Mouse (Mus musculus): ENCODE measurements around the gene Frmd6. TPM values are rescaled to one million over a fixed set of nuclear protein-coding genes. Genes with fewer than 3 reads are reported as not detected.

Frmd6 gene
- polyA plus RNA-seq, 1 experiment from 2014 or later, result 3.0 TPM

GRCm38 (mm10) chr12:70811772-70812171 lies 13.5 kb upstream of the Frmd6 start:
- Histone ChIP-seq H3K4me2 (no peak overlapping the region), H3K27me3 (no peaks in the 10 kb centered on the region), H3K36me3 (no peaks in the 10 kb centered on the region), H3K27ac (peak overlapping the region; percentile 18; the same call in 1 of the 2 replicates), H3K9me3 (replicated peaks) (no peaks in the 10 kb centered on the region), H3K9ac (no peak overlapping the region), H3K4me3 (replicated peaks) (no peak overlapping the region), H3K4me1 (replicated peaks) (no peaks in the 10 kb centered on the region)
- DNase-seq (no peak), ATAC-seq (ENCODE audit: low read depth) (no peak)
- 51% methylated on average over 6 of the region's 6 CpGs for WGBS (ENCODE audit: insufficient replicate concordance)

- ATAC-seq (ENCODE audit: low read depth) (no peak), DNase-seq (no peak)
- no peaks in the 10 kb centered on the region for H3K36me3 ChIP-seq
- WGBS (ENCODE audit: insufficient replicate concordance), result 75% methylated on average over 6 of the region's 6 CpGs
- H3K9me3 ChIP-seq (replicated peaks), result no peaks in the 10 kb centered on the region
- H3K4me2 ChIP-seq, result no peak overlapping the region
- no peak overlapping the region for H3K4me3 ChIP-seq (replicated peaks)
- no peaks in the 10 kb centered on the region for H3K27me3 ChIP-seq
- H3K27ac ChIP-seq, result no peak overlapping the region
- no peak overlapping the region for H3K9ac ChIP-seq
- H3K4me1 ChIP-seq (replicated peaks), result no peaks in the 10 kb centered on the region
These were observed 13.1 kb upstream of the Frmd6 start for GRCm38 (mm10) chr12:70812176-70812575.

GRCm38 (mm10) chr12:70812822-70813465 lies 12.4 kb upstream of the Frmd6 start:
- H3K9ac ChIP-seq, result no peak overlapping the region
- 21% methylated on average over 3 of the region's 3 CpGs for WGBS (ENCODE audit: insufficient replicate concordance)
- no peaks in the 10 kb centered on the region for H3K9me3 ChIP-seq (replicated peaks)
- no peak overlapping the region for H3K27ac ChIP-seq
- no peaks in the 10 kb centered on the region for H3K36me3 ChIP-seq
- H3K27me3 ChIP-seq, result no peaks in the 10 kb centered on the region
- H3K4me2 ChIP-seq, result no peak overlapping the region
- DNase-seq, result no peak
- no peaks in the 10 kb centered on the region for H3K4me1 ChIP-seq (replicated peaks)
- H3K4me3 ChIP-seq (replicated peaks), result no peak overlapping the region
- no peak for ATAC-seq (ENCODE audit: low read depth)

- H3K9ac ChIP-seq, result no peak overlapping the region
- no peaks in the 10 kb centered on the region for H3K9me3 ChIP-seq (replicated peaks)
- H3K27ac ChIP-seq, result no peak overlapping the region
- H3K4me2 ChIP-seq, result no peak overlapping the region
- DNase-seq (no peak), ATAC-seq (ENCODE audit: low read depth) (no peak)
- H3K27me3 ChIP-seq, result no peaks in the 10 kb centered on the region
- no peaks in the 10 kb centered on the region for H3K36me3 ChIP-seq
- 59% methylated on average over 2 of the region's 2 CpGs for WGBS (ENCODE audit: insufficient replicate concordance)
- no peak overlapping the region for H3K4me3 ChIP-seq (replicated peaks)
- H3K4me1 ChIP-seq (replicated peaks), result no peaks in the 10 kb centered on the region
These were observed 8.6 kb upstream of the Frmd6 start for GRCm38 (mm10) chr12:70816731-70817130.

- peak overlapping the region; percentile 97 for H3K4me2 ChIP-seq
These were observed 1.3 kb upstream of the Frmd6 start for GRCm38 (mm10) chr12:70824017-70824416.

GRCm38 (mm10) chr12:70825651-70826317 lies 470 bp downstream of the Frmd6 start:
- DNase-seq (no peak), ATAC-seq (ENCODE audit: low read depth) (no peak)
- Histone ChIP-seq H3K4me2 (peak overlapping the region; percentile 97), H3K27ac (peak overlapping the region; percentile 88), H3K4me3 (replicated peaks) (peak overlapping the region; percentile 74), H3K27me3 (peaks cover 9% of the 10 kb centered on the region), H3K9ac (peak overlapping the region; percentile 84), H3K4me1 (replicated peaks) (peaks cover 36% of the 10 kb centered on the region), H3K36me3 (no peaks in the 10 kb centered on the region), H3K9me3 (replicated peaks) (no peaks in the 10 kb centered on the region)
- WGBS (ENCODE audit: insufficient replicate concordance), result under 1% methylated on average over 55 of the region's 55 CpGs

More at GRCm38 (mm10) chr12:70824017-70824416, 1.3 kb upstream of the Frmd6 start:
- Histone ChIP-seq H3K4me3 (replicated peaks) (peak overlapping the region; percentile 74; the same call in 1 of the 2 replicates), H3K36me3 (no peaks in the 10 kb centered on the region), H3K4me1 (replicated peaks) (peaks cover 36% of the 10 kb centered on the region), H3K27ac (no peak overlapping the region), H3K9me3 (replicated peaks) (no peaks in the 10 kb centered on the region), H3K27me3 (peaks cover 9% of the 10 kb centered on the region), H3K9ac (no peak overlapping the region)
- ATAC-seq (ENCODE audit: low read depth) (no peak), DNase-seq (no peak)
- WGBS (ENCODE audit: insufficient replicate concordance), result 67% methylated on average over 7 of the region's 7 CpGs

- H3K4me1 ChIP-seq (replicated peaks), result peaks cover 42% of the 10 kb centered on the region
- H3K4me2 ChIP-seq, result peak overlapping the region; percentile 97
- peaks cover 9% of the 10 kb centered on the region for H3K27me3 ChIP-seq
- H3K27ac ChIP-seq, result peak overlapping the region; percentile 88; the same call in 1 of the 2 replicates
- ATAC-seq (ENCODE audit: low read depth) (no peak), DNase-seq (no peak)
- no peaks in the 10 kb centered on the region for H3K9me3 ChIP-seq (replicated peaks)
- WGBS (ENCODE audit: insufficient replicate concordance), result 8% methylated on average over 19 of the region's 19 CpGs
- no peaks in the 10 kb centered on the region for H3K36me3 ChIP-seq
- peak overlapping the region; percentile 74 for H3K4me3 ChIP-seq (replicated peaks)
- H3K9ac ChIP-seq, result peak overlapping the region; percentile 84
These were observed 1.2 kb downstream of the Frmd6 start for GRCm38 (mm10) chr12:70826318-70827072.

- H3K36me3 ChIP-seq, result no peaks in the 10 kb centered on the region
- H3K9ac ChIP-seq, result peak overlapping the region; percentile 8; the same call in 1 of the 2 replicates
- no peak for ATAC-seq (ENCODE audit: low read depth)
- DNase-seq, result no peak
- H3K4me1 ChIP-seq (replicated peaks), result peaks cover 48% of the 10 kb centered on the region
- 20% methylated on average over 9 of the region's 9 CpGs for WGBS (ENCODE audit: insufficient replicate concordance)
- H3K27me3 ChIP-seq, result peaks cover 9% of the 10 kb centered on the region
- H3K4me2 ChIP-seq, result peak overlapping the region; percentile 97
- peak overlapping the region; percentile 74; the same call in 1 of the 2 replicates for H3K4me3 ChIP-seq (replicated peaks)
- no peaks in the 10 kb centered on the region for H3K9me3 ChIP-seq (replicated peaks)
- H3K27ac ChIP-seq, result no peak overlapping the region
These were observed 2.0 kb downstream of the Frmd6 start for GRCm38 (mm10) chr12:70827187-70827900.

- Histone ChIP-seq H3K36me3 (no peaks in the 10 kb centered on the region), H3K4me1 (replicated peaks) (peaks cover 53% of the 10 kb centered on the region), H3K27me3 (peaks cover 9% of the 10 kb centered on the region), H3K4me2 (no peak overlapping the region), H3K4me3 (replicated peaks) (no peak overlapping the region), H3K9me3 (replicated peaks) (no peaks in the 10 kb centered on the region), H3K27ac (no peak overlapping the region), H3K9ac (no peak overlapping the region)
- ATAC-seq (ENCODE audit: low read depth) (no peak), DNase-seq (no peak)
- WGBS (ENCODE audit: insufficient replicate concordance), result 76% methylated on average over 4 of the region's 4 CpGs
These were observed 2.6 kb downstream of the Frmd6 start for GRCm38 (mm10) chr12:70827901-70828271.

- Histone ChIP-seq H3K9ac (no peak overlapping the region), H3K9me3 (replicated peaks) (no peaks in the 10 kb centered on the region), H3K27me3 (peaks cover 5% of the 10 kb centered on the region), H3K4me1 (replicated peaks) (peaks cover 41% of the 10 kb centered on the region), H3K4me3 (replicated peaks) (no peak overlapping the region), H3K36me3 (no peaks in the 10 kb centered on the region), H3K27ac (no peak overlapping the region), H3K4me2 (no peak overlapping the region)
- 53% methylated on average over 9 of the region's 9 CpGs for WGBS (ENCODE audit: insufficient replicate concordance)
- ATAC-seq (ENCODE audit: low read depth) (no peak), DNase-seq (no peak)
These were observed 5.8 kb downstream of the Frmd6 start for GRCm38 (mm10) chr12:70830982-70831566.

All from liver, embryonic 13.5 days (tissue).